Mouse (Mus musculus): ENCODE results near the gene Ppp1r9a.

GRCm38 (mm10) chr6:5171418-5171817 is 268.7 kb downstream of the Ppp1r9a start:
- TF ChIP-seq CTCF (conservative IDR thresholded peaks at IDR 0.05 in 1 of 2, IDR thresholded peaks at IDR 0.05 in 1 of 2; ENCODE audit: low read depth in 2 of 2, low read length in 2 of 2) (no peak), POLR2A (IDR thresholded peaks at IDR 0.05; ENCODE audit: low read depth, low read length) (no peak), EP300 (IDR thresholded peaks at IDR 0.05; ENCODE audit: low read length) (no peak), USF1 (IDR thresholded peaks at IDR 0.05; ENCODE audit: low read depth, low read length) (no peak), KAT2A (IDR thresholded peaks at IDR 0.05; ENCODE audit: insufficient replicate concordance, low read length) (no peak), MYC (IDR thresholded peaks at IDR 0.05; ENCODE audit: low read depth, low read length) (no peak), MEF2A (IDR thresholded peaks at IDR 0.05; ENCODE audit: borderline replicate concordance, low read depth, low read length) (no peak), E2F4 (IDR thresholded peaks at IDR 0.05; ENCODE audit: insufficient replicate concordance, low read depth, low read length) (no peak), POLR2AphosphoS2 (IDR thresholded peaks at IDR 0.05; ENCODE audit: low read depth, low read length) (no peak), UBTF (IDR thresholded peaks at IDR 0.05; ENCODE audit: low read depth, low read length) (no peak)

Data from CH12.LX (cell line).